Mouse (Mus musculus) MN1 (cell line): ENCODE measurements around the gene Lhpp.
A peak's percentile ranks its signal among the peaks of the same experiment; 100 is the strongest.

Experiments
- DNase-seq: peaks from one replicate; pipeline ENCODE4 v3.0.0-alpha.2; 2016; ENCODE audit warnings: low spot score

The Lhpp gene

GRCm38 (mm10) chr7:132738844-132739243 lies 128.4 kb downstream of the Lhpp start:
- no peak for DNase-seq

DNA sequence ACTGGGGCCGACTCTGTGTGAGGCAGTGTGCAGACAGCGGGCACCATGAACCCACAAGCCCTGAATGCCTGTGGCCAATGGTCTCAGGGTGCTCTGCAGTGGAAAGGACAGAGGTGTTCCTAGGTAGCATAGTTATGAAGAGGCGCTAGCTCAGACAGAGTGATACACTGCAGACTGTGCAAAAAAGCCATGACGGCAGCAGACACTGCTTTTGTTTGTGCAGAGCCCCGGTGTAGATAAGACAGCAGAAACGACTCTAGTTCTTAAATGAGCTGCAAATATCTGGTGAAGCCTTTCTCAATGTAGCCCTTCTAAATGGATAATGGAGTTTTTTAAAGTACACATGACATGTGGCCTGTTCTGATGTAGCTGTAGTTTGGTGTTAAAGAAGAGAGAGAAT lies 129.4 kb downstream of the Lhpp start:
- no peak for DNase-seq

DNA sequence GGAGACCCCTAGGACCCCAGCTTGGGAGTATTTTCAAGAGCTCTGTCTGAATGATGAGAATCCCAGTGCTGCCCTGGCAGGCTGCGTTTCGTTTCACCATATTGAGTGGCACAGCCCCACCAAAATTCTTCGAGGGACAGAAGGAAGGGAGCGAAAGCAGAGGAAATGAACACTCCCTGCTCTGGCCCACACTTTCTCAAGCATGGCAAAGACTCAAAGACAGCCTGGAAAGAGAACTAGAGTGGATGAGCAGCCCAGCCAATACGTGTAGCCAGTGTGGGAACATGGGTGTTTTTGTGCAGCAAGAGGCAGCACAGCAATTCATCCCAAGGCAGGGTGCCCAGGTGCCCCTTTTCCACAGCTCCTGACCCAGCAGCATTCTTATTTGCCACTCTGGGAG lies 132.5 kb downstream of the Lhpp start:
- no peak for DNase-seq

DNA sequence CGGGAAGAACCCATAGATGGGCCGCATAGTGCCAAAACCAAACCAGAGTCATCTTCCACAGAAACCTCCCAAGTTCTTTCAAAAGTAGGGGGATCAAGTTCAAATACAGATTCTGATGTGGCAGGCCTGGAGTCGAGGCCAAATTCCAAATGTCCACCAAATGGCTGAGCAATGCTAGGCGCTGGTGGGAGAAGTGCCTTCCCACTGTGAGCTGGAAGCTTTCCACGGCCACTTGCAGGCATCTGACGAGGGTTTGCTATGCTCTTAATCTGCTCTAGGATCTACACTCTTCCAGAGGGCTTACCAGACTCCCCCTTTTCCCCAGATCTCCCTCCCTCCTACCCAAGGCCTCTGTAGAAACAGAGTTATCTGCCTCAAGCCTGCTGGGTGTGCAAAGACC lies 136.7 kb downstream of the Lhpp start:
- DNase-seq = no peak

DNA sequence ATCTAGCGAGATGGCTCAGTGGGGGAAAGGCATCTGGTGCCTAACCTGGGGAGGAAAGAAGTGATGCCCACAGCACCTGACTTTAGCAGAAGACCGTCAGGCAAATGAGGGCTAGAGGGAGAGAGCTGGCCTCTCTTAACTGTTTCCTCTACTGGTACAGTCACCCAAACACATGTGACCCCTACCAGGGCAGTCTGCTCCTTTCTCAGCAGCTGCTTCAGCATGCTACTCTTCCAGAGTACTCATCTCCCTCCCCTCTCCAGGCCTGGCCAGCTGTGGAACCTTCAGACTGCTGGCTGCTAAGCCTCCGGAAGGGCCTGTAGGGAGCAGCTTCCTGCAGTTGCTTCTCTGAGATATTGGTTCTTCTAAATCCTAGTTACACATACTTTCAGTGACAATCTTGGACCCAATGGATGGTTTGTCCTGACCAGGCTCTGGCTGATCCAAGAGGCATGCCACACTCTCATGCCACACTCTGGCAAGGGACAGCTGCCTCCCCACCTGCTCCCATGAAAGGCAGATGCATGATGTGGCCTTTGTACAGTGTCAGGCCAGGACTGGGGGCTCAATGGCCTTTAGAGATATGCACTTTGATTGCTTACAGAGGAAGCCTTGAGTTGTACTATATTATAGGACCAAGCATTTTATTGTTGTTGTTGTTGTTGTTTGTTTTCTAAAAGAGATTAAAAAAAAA lies 137.8 kb downstream of the Lhpp start:
- no peak for DNase-seq

DNA sequence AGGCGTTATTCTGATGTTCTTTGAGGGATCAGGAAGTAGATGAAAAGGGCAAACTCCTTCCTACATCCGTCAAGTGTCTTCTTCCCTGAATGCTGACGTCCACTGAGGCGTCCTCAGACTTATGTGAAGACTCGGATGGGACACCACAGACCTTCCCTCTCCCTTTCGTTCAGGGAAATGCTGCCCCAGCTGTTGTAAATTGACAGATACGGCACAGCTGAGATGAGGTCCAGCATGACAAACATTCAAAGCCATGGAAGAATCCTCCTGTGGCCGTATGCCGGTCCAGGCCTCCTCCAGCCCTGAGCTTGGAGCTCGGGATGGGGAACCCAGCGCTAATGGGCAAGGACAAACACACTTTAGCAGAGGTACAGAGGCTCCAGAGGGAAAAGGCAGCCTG lies 139.1 kb downstream of the Lhpp start:
- no peak for DNase-seq

DNA sequence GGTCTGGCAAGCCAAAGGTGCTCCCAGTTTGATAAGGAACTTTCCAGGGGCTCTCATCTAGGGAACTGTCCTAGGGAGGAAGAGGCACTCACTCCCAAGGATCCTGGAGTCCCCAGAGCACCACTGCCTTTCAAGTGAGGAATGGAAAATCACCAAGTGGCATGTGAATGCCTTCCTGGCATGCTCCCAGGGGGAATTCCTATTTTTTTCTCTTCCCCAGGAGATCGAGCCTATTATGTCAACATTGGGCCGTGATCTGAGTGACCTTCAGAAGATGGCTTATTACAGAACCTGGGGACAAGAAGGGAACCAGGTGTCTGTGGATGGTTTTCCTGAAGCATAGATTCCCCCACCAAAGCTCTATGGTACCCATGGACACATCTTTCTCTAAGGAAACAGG lies 141.3 kb downstream of the Lhpp start:
- DNase-seq = no peak

DNA sequence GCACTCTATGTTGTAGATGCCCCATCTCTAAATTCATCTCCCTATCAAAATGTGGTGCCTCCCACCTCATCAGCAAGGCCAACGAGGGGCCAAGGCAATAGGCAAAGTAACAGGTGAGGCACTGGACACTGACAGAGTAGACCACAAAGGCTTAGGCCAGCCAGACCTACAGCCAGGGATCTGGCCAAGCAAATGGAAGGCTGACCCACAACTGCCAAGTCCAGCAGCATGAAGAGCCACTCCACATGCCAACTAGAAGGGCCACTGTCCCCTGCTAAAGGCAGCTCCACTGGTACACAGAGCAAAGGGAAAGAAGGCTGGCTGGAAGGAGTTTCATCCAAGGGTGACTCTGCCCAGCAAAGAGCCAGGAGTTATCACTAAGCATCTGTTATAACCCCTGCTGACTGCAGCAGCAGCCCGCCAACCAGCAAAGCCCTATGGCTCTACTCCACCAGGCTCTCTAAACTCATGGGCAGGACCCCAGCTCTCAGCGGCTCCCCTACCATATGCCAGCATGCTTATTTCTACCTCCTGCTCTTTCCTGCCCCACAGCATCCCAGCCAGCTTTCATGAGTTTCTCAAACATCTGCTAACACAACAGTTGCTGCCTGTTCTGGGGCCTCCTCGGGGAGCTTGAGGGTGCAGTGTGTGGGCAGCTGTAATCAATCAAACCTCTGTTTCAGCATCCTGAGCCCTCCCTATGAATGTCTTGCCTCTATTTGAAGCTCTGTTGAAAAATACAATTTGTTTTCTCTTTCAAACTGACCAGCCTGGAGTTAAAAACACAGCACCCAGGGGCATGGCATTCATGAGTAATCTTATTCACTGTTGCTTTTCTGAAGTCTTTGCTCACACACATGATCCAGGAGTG lies 143.3 kb downstream of the Lhpp start:
- DNase-seq = no peak

DNA sequence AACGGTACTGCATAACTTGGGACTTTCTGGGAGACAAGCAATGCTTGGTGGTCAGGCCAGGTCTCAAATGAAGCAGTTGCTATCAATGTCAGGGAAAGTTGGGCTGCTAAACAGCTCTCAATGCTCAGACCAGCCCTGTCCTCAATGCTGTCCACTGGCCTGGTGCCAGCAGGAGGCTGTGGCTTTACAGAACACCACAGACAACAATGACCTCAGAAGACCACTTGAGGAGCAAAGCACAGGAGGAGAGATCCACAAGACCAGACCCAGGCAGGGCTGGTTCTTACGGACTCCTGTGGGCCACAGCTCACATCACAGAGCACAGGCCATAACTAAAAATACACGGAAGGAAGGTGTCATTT lies 143.9 kb downstream of the Lhpp start:
- DNase-seq = peak; percentile 28
